Mouse (Mus musculus) 3T3-L1 (cell line): ENCODE data around the gene Rbl1.
A peak's percentile ranks its signal among the peaks of the same experiment; 100 is the strongest.
"Not testable (repeated sequence)": the region's sequence is repeated elsewhere in the genome, so short reads cannot be mapped to it uniquely, and the experiment has no call there.

Source experiments
- DNase-seq: peaks from one replicate; pipeline ENCODE4 v3.0.0-alpha.2; 2015; ENCODE audit warnings: low read depth, low spot score

Gene Rbl1

DNA sequence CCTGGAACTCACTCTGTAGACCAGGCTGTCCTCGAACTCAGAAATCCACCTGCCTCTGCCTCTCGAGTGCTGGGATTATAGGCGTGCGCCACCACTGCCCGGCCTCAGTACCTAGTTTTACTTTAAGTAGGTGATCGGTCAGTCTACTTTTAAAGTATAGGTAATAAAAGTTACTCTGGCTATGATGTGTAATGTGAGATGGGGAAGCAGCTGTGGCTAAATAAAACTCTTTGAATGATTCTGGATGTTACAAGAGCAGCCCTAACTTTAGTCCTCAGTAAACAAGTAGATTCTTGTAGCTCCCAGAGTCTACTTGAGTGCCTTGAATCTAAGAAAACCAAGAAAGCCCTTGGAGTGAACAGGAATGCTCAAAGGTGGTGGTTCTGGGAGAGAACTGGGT lies 31.4 kb downstream of the Rbl1 start:
- no peak for DNase-seq

DNA sequence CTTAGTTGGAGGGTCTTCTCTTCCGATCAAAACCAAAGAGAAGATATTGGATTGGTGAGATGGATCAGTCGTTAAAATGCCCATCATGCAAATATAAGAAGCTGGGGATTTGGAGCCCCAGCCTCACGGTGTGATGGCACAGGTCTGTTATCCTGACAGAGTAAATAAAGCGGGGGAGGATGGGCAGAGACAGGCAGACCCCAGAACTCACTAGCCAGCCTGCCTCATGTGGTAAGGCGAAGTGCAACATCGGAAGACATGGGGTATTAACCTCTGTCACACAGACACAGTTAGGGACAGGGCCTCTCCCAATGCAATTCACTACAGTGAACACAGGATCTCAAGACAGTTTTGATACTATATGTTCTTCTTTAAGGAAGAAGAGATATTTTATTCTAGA lies 33.7 kb downstream of the Rbl1 start:
- DNase-seq = no peak

DNA sequence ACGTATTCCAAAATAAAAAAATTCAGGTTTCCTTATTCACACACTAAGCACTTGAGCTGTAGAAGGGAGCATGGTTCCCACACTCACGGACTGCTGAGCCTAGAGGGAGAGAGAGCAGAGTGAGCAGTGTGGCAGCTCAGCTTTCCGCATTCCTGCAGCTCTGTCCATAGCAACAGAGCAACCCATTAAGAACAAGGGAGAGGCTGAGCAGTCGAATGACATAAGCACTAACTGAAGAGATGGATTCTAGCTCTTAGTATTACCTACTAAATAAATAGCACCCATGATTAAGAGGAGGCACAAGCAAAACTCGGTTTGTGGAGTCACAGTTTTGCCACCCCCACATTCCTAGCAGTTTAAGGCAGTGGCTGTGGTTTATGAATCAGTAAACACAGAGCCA lies 34.2 kb downstream of the Rbl1 start:
- peak; percentile 72 for DNase-seq

DNA sequence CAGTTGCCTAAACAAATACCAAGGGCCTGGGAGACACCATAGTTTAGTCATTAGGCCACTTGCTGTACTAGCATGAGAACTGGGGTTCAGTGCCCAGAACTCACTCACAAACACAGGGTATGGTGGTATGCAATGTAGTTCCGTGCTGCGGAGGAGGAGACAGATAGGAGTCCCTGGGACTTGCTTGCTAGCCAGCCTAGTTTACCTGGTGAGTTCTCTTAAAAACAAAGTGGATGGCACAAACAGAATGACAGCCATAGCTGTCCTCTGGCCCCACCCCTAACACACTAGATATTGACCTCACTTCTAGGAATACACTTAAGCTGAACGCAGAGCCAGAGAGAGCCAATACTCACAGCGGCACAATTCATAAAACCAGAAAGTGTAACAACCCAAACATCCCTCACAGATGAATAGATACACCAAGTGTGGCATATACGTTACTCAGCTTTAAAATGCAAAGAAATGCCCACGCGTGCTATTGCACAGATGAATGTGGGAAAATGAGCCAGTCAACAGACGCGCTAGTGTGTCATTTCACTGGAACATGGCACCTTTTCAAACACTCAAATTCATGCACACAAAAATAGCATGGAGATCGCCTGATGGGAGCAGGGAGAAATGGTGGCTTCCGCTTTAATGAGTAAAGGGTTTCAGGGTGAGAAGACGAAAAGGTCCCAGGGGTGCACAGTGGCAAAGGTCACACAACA lies 37.8 kb downstream of the Rbl1 start:
- no peak for DNase-seq

DNA sequence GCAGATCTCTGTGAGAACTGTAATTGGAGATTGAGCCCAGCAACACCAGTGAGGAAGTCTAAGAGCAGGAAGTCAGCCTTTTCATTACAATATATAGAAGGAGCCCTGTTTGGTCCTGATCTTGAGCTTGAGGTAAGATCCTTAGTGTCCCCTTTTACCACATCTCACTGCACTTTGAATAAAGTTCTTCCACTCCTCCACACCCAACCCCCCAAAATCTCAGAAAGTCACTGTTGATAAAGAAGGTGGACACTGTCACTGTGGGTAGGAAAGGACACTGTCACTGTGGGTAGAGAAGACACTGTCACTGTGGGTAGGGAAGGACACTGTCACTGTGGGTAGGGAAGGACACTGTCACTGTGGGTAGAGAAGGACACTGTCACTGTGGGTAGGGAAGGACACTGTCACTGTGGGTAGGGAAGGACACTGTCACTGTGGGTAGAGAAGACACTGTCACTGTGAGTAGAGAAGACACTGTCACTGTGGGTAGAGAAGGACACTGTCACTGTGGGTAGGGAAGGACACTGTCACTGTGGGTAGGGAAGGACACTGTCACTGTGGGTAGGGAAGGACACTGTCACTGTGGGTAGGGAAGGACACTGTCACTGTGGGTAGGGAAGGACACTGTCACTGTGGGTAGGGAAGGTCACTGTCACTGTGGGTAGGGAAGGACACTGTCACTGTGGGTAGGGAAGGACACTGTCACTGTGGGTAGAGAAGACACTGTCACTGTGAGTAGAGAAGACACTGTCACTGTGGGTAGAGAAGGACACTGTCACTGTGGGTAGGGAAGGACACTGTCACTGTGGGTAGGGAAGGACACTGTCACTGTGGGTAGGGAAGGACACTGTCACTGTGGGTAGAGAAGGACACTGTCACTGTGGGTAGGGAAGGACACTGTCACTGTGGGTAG lies 38.8 kb downstream of the Rbl1 start:
- not testable (repeated sequence) for DNase-seq

DNA sequence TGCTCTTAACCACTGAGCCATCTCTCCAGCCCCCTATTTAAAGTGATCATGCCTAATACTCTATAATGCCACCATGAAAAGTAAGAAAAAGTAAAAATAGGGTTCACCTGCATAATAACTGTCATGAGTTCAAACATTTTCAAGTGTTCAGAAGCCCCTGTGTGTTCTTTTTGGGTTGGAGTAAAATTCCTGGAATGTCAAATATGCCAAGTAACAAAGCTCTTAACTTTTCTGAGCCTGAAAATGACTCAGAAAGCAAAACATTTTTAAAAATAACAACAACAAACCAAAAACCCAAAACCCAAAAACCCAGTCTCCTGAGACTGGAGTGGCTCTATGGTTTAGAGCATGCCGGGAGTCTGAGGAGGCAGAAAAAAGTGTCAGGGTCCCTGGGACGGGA lies 40.2 kb downstream of the Rbl1 start:
- peak; percentile 54 for DNase-seq

DNA sequence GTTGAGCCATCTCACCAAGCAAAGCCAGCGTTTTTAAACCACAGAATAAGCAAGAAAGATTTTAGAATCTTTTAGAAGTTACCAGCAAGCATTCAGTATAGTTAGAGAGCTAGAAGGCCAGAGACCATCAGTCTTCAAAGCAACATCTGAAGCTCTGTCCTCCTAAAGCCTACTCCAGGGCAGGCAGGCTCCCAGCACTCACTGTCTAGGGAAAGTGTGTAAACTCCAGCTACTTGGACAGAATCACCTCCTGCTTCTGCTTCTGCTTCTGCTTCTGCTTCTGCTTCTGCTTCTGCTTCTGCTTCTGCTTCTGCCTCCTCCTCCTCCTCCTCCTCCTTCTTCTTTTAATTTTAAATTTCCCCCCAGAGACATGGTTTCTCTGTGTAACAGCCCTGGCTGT lies 48.3 kb downstream of the Rbl1 start:
- DNase-seq = no peak

DNA sequence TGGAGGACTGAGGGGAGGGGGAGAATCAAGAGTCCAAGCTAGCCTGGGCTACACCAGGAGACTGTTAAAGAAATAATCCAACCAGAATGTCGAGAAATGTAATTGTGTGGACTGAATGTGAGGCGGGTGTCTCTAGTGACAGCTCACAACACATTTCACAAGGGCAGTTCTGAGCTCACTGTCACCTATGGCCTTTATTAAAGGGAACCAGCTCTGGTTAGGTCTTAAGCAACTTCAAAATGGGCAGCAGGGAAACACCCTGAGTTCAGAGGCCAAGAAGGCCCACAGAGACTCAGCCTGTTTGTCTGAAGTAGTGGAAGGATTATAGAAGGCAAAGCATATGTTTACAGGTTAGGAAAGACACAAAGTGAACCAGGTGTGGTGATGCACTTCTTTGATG lies 51.1 kb downstream of the Rbl1 start:
- no peak for DNase-seq

DNA sequence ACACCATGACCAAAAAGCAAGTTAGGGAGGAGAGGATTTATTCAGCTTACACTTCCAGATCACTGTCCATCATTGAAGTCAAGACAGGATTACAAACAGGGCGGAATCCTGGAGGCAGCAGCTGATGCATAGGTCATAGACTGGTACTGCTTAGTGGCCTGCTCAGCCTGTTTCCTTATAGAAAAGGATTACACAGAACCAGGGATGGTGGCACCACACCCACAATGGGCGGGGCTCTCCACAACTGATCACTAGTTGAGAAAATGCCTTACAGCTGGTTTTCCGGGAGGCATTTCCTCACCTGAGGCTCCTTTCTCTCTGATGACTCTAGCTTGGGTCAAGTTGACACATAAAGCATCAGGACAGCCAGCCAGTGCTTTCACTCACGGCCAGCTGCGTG lies 55.9 kb downstream of the Rbl1 start:
- DNase-seq = peak; percentile 31

DNA sequence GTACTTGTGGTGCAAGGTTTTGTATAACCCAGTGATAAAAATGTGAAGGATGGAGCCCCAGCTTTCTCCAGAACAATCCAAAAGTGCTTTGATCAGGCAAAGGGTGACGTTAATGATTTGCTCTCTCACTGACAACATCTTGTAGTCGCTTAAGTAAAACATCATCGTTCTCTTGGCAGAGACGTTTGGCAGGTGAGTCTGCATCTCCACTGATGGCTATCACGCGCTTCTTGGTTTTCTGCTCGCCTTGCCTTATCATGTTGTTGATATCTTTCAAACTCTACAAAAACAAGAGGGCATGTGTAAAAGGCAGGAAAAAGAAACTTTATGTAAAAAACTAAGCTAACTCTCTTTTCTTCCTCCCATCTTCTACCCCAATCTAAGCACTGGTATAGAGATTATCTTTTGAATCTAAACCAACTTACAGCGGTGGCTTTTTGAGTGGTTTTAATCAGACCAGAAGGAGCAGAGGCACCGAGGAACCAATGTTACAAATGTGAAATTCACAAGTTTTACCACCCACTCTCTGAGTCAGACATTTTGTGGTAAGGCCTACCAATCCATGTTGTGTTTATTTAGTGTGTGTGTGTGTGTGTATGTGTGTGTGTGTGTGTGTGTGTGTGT lies 56.8 kb downstream of the Rbl1 start:
- peak; percentile 45 for DNase-seq

DNA sequence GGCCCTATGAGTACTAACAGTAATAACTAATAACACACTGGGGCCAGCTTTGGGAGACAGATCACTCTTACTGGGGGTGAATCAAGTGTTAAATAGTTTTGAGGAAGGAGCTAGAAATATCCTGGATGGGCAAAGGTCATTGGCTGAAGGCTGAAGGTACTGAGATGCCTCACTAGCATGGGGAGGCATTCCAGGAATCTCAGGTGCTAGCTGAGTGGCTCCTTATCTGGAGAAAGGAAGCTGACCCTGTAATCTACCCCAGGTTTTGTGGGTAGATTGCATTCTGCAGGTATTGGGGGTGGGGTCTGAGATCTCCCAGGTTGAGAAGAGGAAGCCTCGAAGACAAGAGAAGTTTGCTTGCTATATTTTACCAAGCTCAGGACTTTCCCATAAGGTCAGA lies 59.2 kb downstream of the Rbl1 start:
- DNase-seq = no peak

DNA sequence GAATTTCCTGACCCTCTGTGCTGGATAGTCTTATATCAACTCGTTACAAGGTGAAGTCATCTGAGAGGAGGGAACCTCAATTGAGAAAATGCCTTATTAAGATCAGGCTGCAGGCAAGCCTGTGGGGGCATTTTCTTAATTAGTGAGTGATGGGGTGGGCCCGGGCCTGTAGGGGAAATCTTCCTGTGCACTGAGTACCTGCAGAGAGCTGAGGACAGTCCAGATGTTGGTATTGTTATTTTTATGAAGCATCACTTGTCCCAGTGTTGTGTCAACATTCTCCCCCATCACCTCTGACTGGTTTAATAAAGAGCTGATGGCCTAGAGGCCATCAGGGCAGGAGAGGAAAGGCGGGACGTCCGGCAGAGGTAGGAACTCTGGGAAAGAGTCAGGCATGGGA lies 60.2 kb downstream of the Rbl1 start:
- DNase-seq = no peak

DNA sequence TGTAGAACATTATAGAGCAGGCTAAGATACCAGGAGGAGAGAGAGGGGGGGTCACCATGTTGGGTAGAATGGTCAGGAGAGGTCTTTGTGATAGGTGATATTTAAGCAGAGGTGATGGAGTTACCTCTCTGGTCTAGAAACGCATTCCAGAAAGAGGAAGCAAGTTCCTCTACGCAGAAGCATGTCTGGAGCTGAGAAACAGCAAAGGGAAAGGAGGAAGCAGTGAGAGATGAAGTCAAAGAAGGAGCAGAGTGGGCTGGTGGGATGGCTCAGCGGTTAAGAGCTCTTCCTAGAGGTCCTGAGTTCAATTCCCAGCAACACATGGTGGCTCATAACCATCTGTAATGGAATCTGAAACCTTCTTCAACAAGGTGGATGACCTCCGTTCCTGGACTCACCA lies 62.4 kb downstream of the Rbl1 start:
- no peak for DNase-seq

DNA sequence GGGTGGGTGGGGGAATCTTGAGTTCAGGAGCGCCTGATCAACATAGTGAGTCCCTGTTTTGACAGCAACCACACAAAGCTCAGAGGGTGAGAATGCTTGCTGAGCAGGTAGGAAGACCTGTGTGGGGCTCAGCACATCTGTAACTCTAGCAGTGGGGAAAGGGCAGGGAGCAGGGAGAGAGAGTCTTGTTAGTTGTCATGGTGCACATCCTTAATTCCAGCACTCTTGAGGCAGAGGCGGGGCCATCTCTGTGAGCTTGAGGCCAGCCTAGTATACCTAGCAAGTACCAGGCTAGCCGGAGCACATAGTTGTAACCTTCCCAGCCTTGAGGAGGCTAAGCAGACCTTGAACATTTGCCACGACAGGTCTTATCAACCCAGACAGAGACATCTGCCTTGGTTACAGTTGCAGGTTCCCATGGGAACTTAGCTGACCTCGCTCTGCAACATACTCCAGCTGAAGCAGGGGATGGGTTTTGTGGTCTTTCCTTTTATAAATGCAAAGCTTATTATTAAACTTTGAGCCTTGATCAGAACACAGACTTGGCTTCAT lies 65.0 kb downstream of the Rbl1 start:
- no peak for DNase-seq

DNA sequence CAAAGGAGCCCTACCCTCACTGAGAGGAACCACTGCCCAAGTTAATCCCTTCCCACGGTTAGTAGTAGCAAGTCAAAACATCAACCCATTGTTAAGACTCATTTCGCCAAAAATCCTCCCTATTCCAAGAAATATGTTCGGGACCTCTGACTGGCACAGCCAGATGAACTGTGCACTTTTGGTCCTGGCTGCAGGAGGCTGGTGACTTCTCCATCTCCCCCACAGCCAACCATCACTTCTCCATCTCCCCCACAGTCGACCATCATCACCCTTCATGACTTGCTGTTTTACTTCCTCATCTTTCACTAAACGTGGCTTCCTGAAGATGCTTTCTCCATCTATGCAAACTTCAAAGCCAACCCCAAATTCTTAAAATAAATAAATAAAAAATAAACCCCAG lies 65.5 kb downstream of the Rbl1 start:
- DNase-seq = no peak

DNA sequence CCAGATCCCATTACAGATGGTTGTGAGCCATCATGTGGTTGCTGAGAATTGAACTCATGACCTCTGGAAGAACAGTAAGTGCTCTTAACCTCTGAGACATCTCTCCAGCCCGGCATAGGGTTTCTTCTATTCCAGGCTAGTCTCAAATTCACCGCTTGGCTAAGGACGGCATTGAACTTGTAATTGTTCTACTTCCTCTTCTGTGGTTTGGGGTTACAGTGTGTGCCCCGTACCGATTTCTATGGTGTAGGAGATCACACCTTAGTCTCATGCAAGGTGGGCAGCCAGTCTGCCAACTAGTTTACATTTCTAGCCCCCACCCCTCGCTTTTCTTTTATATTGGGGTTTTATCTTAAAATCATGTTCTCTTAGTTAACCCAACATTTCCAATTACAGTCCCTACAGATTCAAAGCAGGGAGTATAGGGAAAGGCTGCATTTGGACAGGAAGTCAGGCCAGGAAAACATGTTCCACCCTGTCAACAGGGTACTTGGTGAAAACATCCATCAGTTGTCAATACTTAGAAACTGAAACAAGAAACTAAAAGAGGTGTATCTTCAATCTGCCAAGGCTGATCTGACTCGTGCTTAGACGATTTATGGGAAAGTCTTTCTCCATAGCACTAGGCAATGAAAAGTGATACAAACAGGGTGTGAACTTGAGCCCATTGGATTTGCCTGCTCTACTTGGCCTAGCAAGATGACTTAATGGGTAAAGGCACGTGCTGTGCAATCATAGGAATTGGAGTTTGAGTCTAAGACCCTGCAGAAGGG lies 66.2 kb downstream of the Rbl1 start:
- peak; percentile 32 for DNase-seq

DNA sequence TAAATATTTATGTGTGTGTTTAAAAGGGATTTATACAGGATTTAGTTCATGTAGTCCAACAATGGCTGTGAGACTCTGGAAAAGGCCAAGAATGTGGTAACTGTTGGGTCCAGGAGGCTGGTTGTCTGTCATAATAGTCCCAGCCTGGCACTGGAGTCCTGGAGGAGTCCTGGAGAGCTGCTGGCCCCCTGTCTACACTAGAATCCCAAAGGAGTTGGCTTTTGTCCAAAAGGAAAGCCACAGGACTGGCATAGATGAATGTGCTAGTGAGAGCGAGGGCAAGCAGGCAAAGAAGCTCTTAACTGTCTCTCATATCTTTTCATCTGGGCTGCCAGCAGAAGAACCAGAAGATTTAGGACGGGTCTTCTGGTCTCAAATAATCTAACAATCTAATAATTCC lies 67.7 kb downstream of the Rbl1 start:
- peak; percentile 54 for DNase-seq

DNA sequence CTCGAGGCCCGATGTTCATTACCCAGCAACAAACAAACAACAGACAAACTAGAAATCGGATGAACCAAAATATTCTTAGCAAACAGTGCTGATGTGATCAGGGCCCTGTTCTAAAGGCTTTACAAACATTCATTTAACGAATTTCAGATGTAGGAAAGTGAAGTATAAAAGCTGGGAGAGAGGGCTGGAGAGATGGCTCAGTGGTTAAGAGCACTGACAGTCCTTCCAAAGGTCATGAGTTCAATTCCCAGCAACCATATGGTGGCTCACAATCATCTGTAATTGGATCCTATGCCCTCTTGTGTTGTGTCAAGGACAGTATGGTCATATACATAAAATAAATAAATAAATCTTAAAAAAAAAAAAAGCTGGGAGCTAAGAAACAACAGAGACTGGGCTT lies 68.2 kb downstream of the Rbl1 start:
- DNase-seq = peak; percentile 27

DNA sequence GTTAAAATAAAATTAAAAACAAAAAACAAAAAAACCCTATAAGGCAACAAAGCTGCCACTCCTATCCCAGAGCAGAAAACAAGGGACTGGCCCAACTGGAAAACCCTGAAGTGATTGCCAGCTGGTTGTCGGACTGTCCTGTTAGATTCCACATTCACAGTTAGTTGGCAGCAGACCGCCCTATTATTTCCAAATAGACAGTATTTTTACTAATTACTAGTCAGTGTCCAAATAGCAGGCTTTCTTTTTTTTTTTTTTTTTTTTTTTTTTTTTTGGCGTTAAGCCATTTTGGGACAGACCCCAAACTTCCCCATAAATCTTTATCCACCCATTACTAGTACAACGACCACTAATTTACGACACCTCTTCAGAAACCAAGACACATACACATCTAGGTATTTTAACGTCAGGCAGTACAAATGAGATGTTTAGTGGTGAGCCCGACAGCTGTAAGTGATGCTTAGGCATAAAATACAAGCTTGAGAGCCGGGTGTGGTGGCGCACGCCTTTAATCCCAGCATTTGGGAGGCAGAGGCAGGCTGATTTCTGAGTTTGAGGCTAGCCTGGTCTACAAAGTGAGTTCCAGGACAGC lies 68.7 kb downstream of the Rbl1 start:
- DNase-seq = no peak

DNA sequence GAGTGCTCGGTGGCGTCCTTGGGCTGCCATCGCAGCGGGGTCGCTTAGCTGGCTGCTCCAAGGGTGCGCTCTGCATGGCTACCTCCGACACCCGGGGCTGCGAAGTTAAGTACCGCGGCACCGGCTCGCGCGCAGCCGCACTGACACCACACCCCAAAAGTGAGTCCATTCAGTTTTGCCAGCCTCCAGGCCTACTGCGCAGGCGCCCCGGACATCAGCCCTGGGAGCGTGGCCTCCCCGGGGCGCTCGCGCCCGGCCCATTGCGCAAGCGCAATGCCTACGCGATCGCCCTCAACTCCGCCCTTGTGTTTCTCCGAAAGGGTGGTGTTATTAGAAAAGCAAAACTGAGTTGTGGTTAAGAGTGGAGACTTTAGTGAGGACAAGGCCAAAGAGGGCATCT lies 69.3 kb downstream of the Rbl1 start, which contains the start of gene Samhd1:
Samhd1 (minus strand) TSS at position 252 of the 400 bp plus-strand sequence.
- peak; percentile 96 for DNase-seq

DNA sequence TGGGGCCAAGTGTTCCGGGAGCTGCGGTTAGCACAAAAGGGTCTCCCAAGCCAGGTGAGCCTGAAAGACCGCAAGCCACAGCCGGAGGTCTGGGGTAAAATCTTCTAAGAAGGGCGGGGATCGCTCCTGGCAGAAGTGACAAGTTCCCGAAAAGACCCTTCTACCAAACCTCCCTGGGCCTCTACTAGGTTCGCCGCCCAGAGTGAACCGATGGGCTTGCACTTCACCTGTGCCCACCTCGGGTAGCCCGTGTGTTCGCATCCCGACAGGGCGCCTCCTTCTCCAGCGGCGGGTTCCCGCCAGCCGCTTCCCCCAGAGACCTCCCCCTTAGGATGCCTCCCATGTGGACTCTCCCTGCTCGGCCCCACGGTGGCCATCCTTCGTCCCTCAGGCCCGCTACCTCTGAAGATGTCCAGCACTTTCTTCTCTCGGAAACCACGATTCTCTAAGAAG lies 69.8 kb downstream of the Rbl1 start:
- DNase-seq = no peak
